Mouse (Mus musculus) mature B cell (primary cell): Measurements from ENCODE around the gene Lsm10.
"Not testable (repeated sequence)": the region's sequence is repeated elsewhere in the genome, so short reads cannot be mapped to it uniquely, and the experiment has no call there.

Source experiments
- in situ Hi-C: fragments of 300-500 bp; cut with MboI; formaldehyde crosslinking; loops from 2 replicates; pipeline ENCODE4 v1.14.3; 2019

Gene Lsm10

DNA sequence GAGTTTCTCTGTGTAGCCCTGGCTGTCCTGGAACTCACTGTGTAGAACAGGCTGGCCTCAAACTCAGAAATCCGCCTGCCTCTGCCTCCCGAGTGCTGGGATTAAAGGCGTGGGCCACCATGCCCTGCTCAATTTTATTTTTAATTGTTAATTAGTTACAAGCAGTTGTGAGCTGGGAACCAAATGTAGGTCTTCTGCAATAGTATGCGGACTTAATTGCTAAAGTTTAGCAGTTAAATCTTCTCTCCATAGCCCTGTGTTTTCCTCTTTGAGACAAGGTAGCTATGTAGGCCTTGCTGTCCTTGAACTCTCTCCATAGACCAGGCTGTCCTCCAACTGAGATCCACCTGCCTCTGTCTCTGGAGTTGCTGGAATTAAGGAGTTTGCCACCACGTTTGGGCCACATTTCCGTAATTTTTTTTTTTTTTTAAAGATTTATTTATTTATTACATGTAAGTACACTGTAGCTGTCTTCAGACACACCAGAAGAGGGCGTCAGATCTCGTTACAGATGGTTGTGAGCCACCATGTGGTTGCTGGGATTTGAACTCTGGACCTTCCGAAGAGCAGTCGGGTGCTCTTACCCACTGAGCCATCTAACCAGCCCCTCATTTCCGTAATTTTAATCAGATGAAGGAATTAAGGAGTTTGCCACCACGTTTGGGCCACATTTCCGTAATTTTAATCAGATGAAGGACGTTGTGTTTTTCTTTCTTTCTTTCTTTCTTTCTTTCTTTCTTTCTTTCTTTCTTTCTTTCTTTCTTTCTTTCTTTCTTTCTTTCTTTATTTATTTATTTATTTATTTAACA lies 597 bp upstream of the Lsm10 start:
- in situ Hi-C loops = not testable (repeated sequence)

DNA sequence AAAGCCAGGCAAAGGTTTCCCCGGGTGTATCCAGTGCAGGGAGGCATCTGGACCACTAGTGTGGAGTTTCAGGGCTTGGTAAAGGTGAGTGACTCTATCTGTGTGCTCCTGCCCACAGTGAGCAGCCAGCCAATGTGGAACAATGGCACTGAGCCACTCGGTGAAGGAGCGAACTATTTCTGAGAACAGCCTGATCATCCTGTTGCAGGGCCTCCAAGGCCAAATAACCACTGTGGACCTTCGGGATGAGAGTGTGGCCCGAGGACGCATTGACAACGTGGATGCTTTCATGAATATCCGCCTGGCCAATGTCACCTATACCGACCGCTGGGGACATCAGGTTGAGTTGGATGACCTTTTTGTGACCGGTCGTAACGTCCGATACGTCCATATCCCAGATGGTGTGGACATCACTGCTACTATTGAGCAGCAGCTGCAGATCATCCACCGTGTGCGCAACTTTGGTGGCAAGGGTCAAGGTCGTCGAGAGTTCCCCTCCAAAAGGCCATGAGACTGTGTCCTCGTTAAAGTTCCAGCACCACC lies 1.4 kb downstream of the Lsm10 start:
- in situ Hi-C loops = no loop called here

DNA sequence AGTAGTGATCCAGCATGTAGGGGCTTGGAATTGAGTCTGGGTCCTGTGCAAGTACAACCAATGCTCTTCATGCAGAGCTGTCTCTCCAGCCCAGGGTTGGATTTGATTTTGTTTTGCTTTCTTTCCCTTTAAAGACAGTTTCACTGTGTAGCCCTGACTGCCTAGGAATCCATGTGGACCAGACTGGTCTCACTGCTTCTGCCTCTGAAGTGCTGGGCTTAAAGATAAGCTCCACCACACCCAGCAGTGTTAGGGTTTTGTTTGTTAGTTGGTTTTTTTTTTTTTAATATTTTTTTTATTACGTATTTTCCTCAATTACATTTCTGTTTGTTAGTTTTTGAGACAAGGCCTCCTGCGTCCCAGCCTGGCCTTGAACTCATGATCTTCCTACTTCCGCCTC lies 2.9 kb downstream of the Lsm10 start:
- in situ Hi-C loops = no loop called here

DNA sequence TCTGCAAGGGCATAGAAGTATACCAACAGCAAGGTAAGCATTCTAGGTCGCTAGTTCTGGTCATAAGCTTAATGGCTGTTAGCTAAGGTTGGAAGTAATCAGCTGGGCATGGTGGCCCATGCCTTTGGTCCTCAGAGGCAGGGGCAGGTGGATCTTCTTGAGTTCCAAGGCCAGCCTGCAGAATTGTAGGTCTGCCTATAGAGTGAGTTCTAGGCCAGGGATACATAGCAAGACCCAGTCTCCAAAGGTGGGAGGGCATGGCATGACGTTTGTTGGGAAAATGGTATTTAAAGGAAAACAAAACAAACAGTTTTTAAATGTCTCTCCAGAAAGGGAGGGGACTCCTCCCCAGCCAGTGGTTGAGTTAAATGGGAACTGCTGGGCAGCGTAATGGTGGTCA lies 4.3 kb downstream of the Lsm10 start:
- in situ Hi-C loops = no loop called here

DNA sequence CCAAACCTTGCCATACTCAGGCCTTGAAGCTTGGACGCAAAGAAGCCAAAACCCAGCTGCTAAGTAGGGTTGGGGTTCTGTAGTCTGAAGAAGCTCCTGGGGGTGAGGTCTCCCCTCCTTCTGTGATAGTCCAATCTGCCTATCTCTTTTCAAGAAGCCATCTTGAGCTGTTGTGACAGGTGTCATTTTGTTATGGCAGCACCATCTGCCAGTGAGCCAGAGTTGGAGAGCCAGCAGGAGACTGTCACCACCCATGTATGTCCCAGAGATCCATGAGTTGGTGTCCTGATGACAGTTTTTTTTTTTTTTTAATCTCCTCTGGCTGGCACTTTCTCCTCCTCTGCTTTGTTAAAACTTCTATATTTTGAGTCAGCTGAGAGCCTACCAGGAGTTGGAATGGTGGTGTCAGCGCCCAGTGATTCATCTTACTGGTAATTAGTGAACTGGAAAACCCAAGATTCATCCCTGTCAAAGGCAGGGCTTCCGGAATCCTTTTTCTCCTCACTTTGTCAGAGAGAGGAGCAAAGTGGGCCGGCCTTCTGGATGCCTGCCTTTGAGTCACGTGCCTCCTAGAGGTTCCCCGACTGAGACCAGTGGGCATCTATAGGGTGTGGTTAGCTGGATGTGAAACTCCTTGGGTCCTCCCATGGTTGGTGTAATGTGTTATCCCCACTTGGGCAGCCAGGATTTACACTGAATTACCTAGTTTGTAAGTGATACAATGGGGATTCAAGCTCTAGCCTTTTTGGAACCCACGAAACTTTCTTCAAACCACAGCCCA lies 5.8 kb downstream of the Lsm10 start:
- in situ Hi-C loops = no loop called here

DNA sequence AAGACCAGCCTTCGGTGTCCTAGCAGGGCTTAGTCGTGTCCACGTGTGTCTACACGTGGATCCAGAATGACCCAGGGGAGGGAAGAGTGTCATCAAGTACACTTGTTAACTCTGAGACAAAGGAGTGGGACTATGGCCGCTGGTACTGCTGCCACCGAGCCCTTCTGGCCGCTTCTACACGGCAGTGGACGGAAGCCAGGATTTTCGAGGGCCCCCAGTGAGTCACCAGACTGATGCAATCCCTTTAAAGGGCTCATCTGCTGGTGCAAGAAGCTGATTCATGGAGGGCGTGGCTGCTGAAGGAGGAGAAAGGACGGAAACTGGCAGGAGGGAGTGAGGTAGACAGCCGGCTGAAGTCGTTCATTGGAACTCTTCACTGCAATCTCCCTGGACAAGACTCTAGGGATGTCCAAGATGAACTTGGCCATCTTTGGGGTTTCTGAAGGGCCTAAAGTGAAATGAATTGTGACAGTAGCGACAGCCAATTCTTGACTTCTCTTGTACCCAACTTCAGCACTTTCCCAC lies 6.7 kb downstream of the Lsm10 start:
- in situ Hi-C loops = no loop called here

DNA sequence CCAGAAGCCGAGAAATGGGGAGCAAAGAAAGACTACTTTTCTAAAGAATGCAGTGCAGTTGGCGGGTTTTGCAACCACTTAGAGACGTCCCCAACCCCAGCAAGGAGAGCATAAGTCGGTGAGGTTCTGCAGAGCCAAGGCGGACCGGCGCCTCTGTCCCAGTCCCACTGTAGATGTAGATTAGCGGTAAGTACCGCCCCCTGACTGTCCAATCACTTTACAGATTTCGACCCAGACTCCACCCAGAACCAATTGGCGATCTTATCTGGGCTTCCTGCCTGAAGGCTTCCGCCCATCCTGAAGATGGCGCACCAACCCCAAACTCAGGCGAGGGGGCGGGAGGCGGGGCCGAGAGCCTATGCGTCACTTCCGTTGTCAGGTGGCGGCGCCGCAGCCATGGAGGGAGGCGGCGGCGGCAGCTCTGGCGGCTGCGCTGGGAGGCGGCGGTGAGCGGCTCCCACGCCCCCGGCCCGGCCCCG lies 7.2 kb downstream of the Lsm10 start, which contains the start of gene Stk40:
Gene Stk40, plus strand, starts transcription at position 368 of the 479 bp plus-strand sequence.
- in situ Hi-C loops = no loop called here

DNA sequence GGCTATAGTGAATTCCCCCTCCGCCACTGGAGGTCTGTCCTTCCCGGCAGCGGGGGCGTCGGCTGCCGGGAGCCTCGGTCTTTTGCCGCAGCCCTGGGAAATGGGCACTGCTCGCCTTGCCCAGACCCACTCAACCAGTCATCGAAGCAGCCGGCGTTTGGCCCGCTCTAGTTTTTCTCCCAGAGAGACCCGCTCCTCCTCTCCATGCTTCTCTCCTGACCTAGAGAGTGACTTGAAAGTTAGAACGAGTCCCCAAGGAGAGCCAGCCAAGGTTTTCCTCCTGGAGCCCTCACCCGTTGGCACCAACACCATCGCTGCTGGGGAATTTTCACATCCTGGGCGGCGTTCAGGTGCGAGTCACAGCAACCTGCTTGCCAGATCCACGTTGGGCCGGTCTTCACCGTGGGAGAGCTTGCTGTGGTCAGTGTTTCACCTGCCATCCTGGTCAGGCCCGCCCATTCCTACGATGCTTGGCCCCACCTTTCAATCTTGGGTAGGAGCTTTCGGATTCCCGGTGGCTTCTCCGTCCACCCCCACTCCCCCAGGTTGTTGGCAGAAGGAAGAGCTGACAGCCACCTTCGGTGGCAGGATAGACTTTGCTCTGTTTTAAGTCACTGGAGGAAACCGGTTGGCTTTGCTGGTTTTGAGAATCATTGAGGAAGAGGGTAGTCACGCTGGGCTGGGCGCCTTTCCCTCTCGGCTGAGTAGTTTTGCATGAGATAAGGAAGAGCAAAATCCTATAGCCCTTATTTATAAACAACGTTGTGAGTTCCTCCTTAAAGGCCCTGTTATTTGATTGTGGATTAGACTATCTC lies 8.0 kb downstream of the Lsm10 start:
- in situ Hi-C loops = no loop called here

DNA sequence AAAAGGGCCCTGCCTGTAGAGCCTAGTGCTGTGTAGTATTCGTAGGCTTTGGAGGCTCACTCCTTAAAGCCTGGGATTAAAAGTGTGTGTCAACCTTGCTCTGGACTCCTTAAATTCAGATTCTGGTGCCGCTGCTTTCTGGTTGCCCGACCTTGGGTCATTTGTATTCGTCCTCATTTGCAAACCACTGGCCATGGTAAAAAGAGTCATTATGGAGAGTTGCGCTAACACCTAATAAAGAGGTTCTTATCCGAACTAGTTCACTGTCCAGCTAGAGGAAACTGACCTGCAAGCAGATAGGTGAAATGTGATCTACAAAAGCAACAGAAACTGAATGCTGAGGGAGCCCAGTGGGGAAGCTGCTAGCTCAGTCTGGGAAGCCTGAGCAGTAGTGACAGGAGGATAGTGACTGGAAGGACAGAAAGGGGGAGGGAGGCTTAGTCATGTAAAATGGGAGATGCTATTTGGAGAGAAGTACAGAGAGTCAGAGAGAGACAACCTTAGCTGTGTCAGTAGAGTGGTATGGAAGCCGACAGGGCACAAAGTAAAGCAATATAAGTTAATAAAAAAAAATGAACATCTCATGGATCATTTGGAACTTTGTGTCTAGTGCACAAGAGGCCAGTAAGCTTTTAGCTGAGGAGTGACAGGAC lies 8.8 kb downstream of the Lsm10 start:
- in situ Hi-C loops = no loop called here

DNA sequence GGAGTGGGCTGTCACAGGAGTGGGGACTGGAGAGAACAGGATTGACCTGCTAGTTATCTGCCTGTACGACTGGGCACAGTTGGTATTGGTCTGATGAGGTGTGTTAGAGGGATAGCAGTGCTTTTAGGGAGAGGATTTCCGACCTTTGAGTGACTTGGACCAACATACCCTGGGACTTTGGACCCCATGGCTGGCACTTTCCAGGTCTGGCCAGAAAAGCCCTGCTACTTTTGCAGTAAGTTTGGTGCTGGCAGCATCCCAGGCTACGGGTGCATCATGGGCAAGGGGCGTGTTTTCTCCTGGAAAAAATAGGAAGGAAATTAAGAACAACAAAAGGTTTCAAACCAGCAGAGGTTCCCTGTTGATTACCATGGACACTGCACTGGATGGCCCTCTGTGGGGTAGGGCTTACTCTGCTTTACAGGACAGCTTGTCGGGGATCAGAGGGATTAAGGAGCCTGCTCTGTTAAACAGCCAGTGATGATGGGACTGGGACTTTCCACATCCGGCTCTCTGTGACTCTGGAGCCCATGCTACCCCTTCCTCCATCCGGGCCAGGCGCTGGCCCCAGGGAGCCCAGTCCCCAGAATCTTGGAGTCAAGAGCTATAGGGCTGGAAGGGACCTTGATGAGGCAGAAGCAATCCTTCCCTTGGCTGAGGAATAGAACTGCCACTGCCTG lies 11.8 kb downstream of the Lsm10 start:
- in situ Hi-C loops = no loop called here

DNA sequence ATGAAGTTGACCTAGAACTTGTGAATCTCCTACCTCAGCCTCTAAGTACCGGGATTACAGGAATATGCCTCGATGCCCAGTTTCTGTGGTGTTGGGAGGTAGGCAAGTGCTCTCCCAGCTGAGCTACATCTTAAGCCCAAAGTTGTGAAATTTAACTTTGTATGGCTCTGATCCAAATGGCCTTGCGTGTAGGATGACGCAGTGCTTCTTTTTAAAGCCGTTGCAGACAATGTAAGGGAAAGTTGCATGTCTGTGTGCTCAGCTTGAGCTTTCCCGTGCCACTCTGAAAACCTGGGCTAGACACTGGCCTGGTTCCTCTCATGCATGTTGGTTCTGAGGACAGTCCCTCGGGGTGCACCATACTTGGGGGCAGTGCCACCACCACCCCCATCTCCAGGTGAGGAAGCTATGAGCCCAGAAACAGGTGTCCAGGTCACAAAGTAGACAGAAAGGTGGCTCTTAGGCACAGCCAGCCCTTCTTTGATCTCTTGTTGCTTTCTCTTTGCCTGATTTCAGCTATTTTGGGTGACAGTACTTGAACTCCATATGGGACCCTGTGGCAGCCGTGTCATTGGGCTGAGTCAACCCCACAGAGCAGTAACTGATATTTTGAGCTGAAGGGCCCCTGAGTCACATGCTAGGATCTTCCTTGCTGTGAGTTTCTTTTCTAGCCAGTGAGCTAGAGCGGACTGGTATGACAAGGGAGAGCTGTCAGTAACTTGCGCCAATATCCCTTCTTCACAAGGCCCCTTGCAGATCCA lies 13.4 kb downstream of the Lsm10 start:
- in situ Hi-C loops = no loop called here

DNA sequence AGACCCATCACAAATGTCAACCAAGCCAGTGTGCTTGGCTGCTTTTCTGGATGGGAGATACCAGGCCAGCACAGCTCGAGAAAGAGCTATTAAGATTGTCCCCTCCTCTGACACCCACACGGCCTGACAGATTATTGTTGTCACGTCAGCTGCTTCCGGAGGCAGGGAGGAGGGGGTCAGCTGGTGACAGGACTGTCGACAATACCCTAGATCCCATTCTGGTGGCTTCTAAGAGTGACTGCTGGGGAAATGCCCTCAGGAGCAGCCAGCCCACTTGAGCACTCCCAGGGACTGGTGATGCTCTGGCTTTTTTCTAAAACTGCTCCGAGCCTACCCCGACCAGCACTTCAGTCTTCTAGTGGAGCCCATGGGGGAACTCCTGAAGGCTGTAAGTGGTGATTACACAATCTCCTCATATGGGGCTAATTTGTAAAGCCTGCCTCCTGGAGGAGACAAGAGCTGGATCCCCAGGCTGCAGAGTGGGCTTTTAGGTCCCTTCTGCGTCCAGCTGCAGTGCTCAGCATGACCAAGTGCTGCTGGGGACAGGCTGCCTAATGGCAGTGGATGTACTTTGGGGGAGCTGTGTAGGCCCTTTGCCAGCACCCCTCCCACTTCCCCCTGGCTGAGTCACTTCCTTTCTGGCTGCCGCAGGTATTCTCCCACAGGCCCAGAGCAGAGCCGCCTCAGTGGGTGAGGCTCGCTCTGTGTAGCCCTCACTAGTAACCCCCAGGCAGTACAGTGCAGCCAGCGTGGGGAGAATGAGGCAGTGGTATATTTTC lies 14.1 kb downstream of the Lsm10 start:
- in situ Hi-C loops = no loop called here

DNA sequence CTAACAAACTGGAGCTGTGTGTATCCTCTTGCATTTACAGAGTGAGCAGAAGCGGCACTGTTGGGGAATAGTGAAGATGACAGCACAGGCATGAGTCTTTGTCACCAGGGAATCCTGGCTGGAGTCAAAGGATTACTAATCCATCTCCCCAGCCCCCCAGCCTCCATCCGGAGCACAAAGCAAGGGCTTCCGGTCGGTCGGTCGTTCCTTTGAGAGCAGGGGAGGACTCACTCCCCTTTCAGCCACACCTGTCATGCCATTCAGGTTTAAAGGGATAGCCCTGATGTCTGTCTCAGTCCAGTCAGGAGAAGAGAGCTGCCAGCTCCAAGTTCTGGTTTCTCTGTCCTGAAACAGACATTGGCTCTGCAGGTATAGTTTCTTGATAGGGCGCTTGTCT lies 14.7 kb downstream of the Lsm10 start:
- in situ Hi-C loops = no loop called here

DNA sequence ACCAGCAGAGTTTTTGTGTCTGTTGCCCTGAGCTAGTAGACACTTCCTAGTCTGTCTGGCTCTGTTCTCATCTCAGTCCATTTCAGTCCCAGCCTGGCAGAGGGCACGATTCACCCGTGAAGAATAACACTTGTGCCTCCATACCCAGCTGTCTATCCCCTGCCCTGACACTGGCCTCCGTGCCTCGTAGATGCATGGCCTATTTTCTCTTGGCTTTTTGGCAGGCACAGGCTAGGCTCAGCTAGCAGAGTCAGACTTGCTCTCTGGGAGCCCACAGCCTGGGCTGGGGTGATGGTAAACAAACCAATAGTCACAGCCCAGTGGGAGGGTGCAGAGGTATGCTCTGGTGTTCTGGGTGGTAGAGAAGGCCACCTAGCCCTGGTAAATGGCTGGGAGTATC lies 16.8 kb downstream of the Lsm10 start:
- in situ Hi-C loops = no loop called here

DNA sequence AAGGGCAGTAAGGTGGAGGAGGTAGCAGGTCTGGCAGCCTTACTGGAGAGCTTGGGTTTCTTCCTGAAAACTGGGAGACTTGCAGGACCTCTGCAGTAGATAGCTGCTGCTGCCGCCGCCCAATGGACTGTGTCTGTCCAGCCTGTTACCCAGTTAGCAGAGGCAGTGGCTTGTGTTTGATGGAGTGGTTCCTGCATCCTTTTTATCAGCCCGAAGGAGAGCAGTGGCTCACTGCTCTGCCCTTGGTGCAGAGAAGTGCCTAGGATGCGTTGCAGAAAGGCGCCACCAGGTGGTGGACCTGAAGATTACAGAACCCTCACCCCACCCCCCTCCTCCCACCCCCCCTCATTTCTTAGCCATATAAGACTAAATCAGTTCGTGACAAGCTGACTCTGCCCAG lies 17.5 kb downstream of the Lsm10 start:
- in situ Hi-C loops = no loop called here

DNA sequence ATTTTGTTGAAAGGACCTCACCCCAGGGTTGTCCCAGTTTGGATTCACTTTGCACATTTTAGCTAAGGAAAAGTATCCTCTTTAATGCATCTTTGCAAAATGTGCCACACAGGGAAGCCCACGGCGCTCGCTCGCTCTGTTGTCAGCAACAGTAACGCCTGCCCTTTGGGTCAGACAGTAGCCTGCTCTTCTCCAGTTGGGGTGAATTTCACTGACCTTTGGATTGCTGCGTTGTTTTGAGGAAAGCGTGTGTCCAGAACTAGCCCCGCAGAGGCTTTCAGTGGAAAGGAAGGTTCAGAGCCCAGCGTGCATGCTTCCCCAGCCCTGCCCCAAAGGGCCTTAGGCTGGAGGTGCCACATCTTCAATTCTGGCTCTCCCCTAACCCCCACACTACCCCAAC lies 19.0 kb downstream of the Lsm10 start:
- in situ Hi-C loops = no loop called here

DNA sequence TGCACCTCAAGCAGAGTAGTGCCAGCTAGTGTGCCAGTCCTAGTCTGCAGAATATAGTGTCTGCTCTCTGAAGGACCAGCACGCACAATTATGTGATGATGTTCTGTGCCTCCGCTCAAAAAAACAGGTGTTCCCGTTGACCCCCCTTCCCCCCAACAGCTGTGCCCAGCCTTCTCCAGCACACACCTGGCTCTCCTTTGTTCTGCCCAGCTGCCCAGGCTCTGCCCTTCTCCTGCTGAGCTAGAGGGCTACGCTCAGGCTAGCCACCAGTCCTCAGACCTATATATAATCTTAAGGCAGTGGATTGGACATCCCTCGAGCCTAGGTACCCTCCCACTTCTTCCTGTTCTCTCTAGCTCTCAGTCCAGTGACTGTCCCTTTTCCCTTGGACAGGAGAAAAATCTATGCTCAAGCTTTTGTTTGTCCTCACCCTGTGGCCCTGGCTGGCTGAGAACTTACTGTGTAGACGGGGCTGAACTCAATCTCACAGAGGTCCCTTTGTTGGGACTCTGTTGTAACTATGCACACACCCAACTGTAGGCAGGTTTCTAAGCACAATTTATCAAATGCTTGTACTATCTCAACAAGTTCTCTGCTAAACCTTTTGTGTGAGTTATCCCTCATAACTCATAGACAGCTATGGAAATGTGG lies 19.6 kb downstream of the Lsm10 start:
- in situ Hi-C loops = no loop called here

DNA sequence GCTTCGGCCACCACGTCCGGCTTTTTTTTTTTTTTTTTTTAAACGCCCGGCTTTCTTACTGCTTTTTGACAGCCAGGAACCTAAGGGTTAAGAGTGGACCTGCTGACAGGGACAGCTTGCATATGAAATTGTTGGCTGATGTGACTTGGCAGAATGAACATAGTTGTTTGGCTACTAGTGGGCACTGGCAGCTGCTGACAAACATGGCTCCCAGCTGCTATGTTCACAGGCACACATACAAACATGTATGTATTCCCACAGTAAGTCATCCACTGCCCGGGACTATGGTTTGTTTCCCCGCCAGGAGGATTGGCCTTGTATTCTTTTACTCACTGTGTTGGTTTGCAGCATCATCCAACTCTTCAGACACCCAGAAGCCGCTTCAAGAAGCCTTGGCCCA lies 20.7 kb downstream of the Lsm10 start:
- in situ Hi-C loops = no loop called here

DNA sequence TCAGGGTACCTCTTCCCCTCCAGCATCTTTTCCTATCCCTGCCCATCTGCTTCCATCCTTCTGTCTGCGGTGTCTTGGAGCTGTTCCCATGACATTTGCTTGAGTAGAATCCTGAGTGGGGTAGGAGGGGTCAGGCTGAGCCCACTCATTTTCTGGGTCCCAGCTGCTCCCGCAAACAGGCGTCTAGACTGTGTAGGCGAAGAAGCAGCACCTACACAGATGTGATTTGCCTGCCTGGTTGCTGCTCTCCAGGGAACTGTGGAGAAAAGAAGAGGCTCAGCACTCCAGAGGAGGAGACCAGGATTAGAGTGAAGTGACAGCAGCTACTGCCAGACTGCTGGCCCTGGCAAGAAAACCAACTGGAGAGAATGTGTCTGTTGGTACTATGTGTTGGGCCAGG lies 22.2 kb downstream of the Lsm10 start:
- in situ Hi-C loops = no loop called here
